Mouse (Mus musculus): ENCODE results near the gene Igfbp7. TPM values are rescaled to one million over a fixed set of nuclear protein-coding genes. Genes with fewer than 3 reads are reported as not detected.

The Igfbp7 gene
- polyA plus RNA-seq, 1 experiment = 0.20 TPM

- H3K4me1 ChIP-seq (ENCODE audit: control insufficient read depth) = no peaks in the 10 kb centered on the region; the same call in 1 of the 2 replicates
- TF ChIP-seq TAL1 (IDR thresholded peaks at IDR 0.05; ENCODE audit: low read length) (no peak), GATA1 (IDR thresholded peaks at IDR 0.05; ENCODE audit: low read length) (no peak)
- peaks cover 4% of the 10 kb centered on the region for H3K27me3 ChIP-seq (ENCODE audit: control insufficient read depth)
- H3K4me3 ChIP-seq (replicated peaks) = no peak overlapping the region
- H3K36me3 ChIP-seq (ENCODE audit: control insufficient read depth) = no peaks in the 10 kb centered on the region
- H3K9me3 ChIP-seq (ENCODE audit: control insufficient read depth, low read length) = no peaks in the 10 kb centered on the region
These were observed 44.2 kb downstream of the Igfbp7 start for GRCm38 (mm10) chr5:77363650-77364049.

DNA sequence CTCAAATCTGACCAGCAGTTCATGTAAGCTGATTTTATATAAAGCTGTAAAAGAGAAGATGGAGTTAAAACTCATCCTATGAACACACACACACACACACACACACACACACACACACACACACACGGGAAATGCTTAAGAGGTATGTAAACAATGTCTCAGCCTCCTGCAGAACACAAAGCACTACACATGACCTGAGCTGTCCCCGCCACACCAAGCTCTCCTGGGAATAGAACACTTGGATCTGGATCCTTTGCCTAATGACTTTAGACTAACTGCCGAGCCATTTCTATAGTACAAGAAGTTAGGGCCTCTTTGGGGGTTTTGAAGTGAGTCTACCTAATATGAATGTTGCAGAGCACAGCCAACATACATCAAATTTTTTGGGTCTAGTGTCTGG, 45.7 kb downstream of the Igfbp7 start:
- H3K36me3 ChIP-seq (ENCODE audit: control insufficient read depth) = no peaks in the 10 kb centered on the region
- no peak for TF ChIP-seq TAL1 (IDR thresholded peaks at IDR 0.05; ENCODE audit: low read length)
- TF ChIP-seq GATA1 (IDR thresholded peaks at IDR 0.05; ENCODE audit: low read length) = no peak
- no peak overlapping the region for H3K4me3 ChIP-seq (replicated peaks)
- peaks cover 8% of the 10 kb centered on the region for H3K4me1 ChIP-seq (ENCODE audit: control insufficient read depth)
- H3K27me3 ChIP-seq (ENCODE audit: control insufficient read depth) = peaks cover 9% of the 10 kb centered on the region
- no peaks in the 10 kb centered on the region for H3K9me3 ChIP-seq (ENCODE audit: control insufficient read depth, low read length)

GRCm38 (mm10) chr5:77361006-77361405, 46.8 kb downstream of the Igfbp7 start:
- Histone ChIP-seq H3K27me3 (ENCODE audit: control insufficient read depth) (peaks cover 9% of the 10 kb centered on the region), H3K36me3 (ENCODE audit: control insufficient read depth) (no peaks in the 10 kb centered on the region), H3K9me3 (ENCODE audit: control insufficient read depth, low read length) (no peaks in the 10 kb centered on the region), H3K4me1 (ENCODE audit: control insufficient read depth) (peaks cover 8% of the 10 kb centered on the region), H3K4me3 (replicated peaks) (no peak overlapping the region)
- TF ChIP-seq TAL1 (IDR thresholded peaks at IDR 0.05; ENCODE audit: low read length) = no peak
- no peak for TF ChIP-seq GATA1 (IDR thresholded peaks at IDR 0.05; ENCODE audit: low read length)

DNA sequence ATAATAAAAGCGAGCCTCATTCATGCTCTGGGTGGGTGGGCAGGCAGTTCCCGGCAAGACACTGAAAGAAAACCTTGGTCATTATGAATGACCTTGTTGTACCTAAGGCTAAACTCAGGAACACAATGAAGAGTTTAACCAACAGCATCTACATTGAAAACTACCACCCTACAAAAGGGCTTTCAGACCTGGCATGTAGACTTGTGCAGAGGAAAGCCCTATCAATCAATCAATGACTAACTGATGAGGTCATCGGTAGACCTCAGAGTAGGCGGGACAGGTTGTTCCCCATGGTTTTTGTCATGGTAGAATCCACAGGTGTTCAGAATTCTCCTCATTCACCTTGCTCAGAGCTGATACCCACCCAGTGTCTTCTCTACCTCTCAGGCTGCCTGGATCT, 47.9 kb downstream of the Igfbp7 start:
- H3K9me3 ChIP-seq (ENCODE audit: control insufficient read depth, low read length) = no peaks in the 10 kb centered on the region
- TF ChIP-seq TAL1 (IDR thresholded peaks at IDR 0.05; ENCODE audit: low read length) = no peak
- no peak for TF ChIP-seq GATA1 (IDR thresholded peaks at IDR 0.05; ENCODE audit: low read length)
- peaks cover 8% of the 10 kb centered on the region for H3K4me1 ChIP-seq (ENCODE audit: control insufficient read depth)
- H3K4me3 ChIP-seq (replicated peaks) = no peak overlapping the region
- H3K36me3 ChIP-seq (ENCODE audit: control insufficient read depth) = no peaks in the 10 kb centered on the region
- H3K27me3 ChIP-seq (ENCODE audit: control insufficient read depth) = peaks cover 12% of the 10 kb centered on the region

GRCm38 (mm10) chr5:77358347-77358746, 49.5 kb downstream of the Igfbp7 start:
- H3K36me3 ChIP-seq (ENCODE audit: control insufficient read depth) = no peaks in the 10 kb centered on the region
- no peak for TF ChIP-seq GATA1 (IDR thresholded peaks at IDR 0.05; ENCODE audit: low read length)
- no peak for TF ChIP-seq TAL1 (IDR thresholded peaks at IDR 0.05; ENCODE audit: low read length)
- H3K4me3 ChIP-seq (replicated peaks) = peak overlapping the region; percentile 54
- peaks cover 12% of the 10 kb centered on the region for H3K27me3 ChIP-seq (ENCODE audit: control insufficient read depth)
- peaks cover 12% of the 10 kb centered on the region for H3K4me1 ChIP-seq (ENCODE audit: control insufficient read depth)
- no peaks in the 10 kb centered on the region for H3K9me3 ChIP-seq (ENCODE audit: control insufficient read depth, low read length)

DNA sequence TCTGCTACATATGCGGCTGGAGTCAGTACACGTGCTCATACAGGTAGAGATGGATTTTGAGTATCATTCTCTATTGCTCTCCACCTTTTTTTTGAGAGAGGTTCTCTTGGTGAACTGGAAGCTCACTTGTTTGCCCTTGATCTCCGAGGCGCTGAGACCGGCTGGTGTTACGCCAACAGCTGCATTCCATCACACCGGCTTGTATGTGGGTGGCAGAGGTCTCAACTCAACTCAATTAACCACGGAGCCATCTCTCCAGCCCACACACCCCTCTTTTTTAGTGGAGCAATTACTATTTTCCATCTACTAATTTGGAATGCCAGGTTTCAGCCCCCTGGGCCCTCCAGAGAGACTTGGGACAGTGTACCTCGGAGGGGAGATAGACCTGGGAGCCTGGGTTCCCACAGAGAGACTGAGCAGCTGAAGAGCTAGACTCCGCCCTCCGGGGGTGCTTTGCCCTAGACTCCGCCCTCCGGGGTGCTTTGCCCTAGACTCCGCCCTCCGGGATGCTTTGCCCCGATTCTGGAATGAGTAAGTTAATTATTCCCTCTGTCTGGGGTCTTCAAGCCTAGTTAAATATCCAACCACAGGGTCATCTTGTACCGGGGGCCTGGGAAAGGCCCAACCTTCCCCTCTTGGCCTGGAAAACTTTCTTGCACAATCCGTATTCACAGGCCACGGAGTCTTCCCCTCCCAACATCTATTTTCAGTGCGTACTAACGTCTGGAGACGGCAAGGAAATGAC, 50.3 kb downstream of the Igfbp7 start:
- H3K9me3 ChIP-seq (ENCODE audit: control insufficient read depth, low read length) = no peaks in the 10 kb centered on the region
- H3K27me3 ChIP-seq (ENCODE audit: control insufficient read depth) = peaks cover 12% of the 10 kb centered on the region
- no peak for TF ChIP-seq TAL1 (IDR thresholded peaks at IDR 0.05; ENCODE audit: low read length)
- no peak for TF ChIP-seq GATA1 (IDR thresholded peaks at IDR 0.05; ENCODE audit: low read length)
- H3K4me1 ChIP-seq (ENCODE audit: control insufficient read depth) = peaks cover 12% of the 10 kb centered on the region
- H3K36me3 ChIP-seq (ENCODE audit: control insufficient read depth) = no peaks in the 10 kb centered on the region
- peak overlapping the region; percentile 54 for H3K4me3 ChIP-seq (replicated peaks)

- no peak for TF ChIP-seq GATA1 (IDR thresholded peaks at IDR 0.05; ENCODE audit: low read length)
- TF ChIP-seq TAL1 (IDR thresholded peaks at IDR 0.05; ENCODE audit: low read length) = no peak
- H3K9me3 ChIP-seq (ENCODE audit: control insufficient read depth, low read length) = no peaks in the 10 kb centered on the region
- peaks cover 12% of the 10 kb centered on the region for H3K4me1 ChIP-seq (ENCODE audit: control insufficient read depth)
- no peak overlapping the region for H3K4me3 ChIP-seq (replicated peaks)
- peaks cover 1% of the 10 kb centered on the region for H3K36me3 ChIP-seq (ENCODE audit: control insufficient read depth)
- peaks cover 11% of the 10 kb centered on the region for H3K27me3 ChIP-seq (ENCODE audit: control insufficient read depth)
These were observed 52.3 kb downstream of the Igfbp7 start for GRCm38 (mm10) chr5:77355307-77356265.

- peaks cover 9% of the 10 kb centered on the region for H3K27me3 ChIP-seq (ENCODE audit: control insufficient read depth)
- no peak for TF ChIP-seq TAL1 (IDR thresholded peaks at IDR 0.05; ENCODE audit: low read length)
- peaks cover 12% of the 10 kb centered on the region for H3K4me1 ChIP-seq (ENCODE audit: control insufficient read depth)
- no peaks in the 10 kb centered on the region for H3K9me3 ChIP-seq (ENCODE audit: control insufficient read depth, low read length)
- H3K36me3 ChIP-seq (ENCODE audit: control insufficient read depth) = peaks cover 12% of the 10 kb centered on the region
- no peak overlapping the region for H3K4me3 ChIP-seq (replicated peaks)
These were observed 53.5 kb downstream of the Igfbp7 start for GRCm38 (mm10) chr5:77354361-77354787.

DNA sequence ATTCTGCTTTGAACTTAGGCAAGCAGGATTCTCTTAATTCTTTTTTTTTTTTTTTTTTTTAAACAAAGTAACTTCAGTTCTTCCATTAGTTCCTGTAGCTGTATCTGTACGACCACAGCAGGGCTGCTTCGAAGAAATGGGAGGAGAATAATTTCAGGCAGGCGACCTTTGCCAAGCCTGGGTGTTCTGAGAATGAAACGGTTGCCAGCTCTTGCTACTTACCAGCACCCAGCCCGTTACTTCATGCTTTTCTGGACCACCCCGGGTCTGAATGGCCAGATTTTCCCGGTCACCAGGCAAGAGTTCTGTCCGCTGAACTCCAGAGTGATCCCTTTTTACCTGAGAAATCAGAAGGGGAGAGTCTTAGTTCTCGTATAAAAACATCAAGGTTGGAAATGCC, 56.1 kb downstream of the Igfbp7 start:
- Histone ChIP-seq H3K4me3 (replicated peaks) (no peak overlapping the region), H3K36me3 (ENCODE audit: control insufficient read depth) (peaks cover 39% of the 10 kb centered on the region), H3K4me1 (ENCODE audit: control insufficient read depth) (peaks cover 4% of the 10 kb centered on the region), H3K27me3 (ENCODE audit: control insufficient read depth) (peaks cover 3% of the 10 kb centered on the region; the same call in 1 of the 2 replicates), H3K9me3 (ENCODE audit: control insufficient read depth, low read length) (no peaks in the 10 kb centered on the region)
- TF ChIP-seq TAL1 (IDR thresholded peaks at IDR 0.05; ENCODE audit: low read length) = no peak
- TF ChIP-seq GATA1 (IDR thresholded peaks at IDR 0.05; ENCODE audit: low read length) = no peak
